Mouse (Mus musculus) bone marrow, adult 2 months (tissue): ENCODE results near the gene Arhgef28.

Source experiments
- CTCF ChIP-seq: fragments of 200-500 bp; IDR thresholded peaks from 2 replicates; pipeline ENCODE4 v1.5.1; 2011; ENCODE audit warnings: low read length, control low read depth; ENCODE audit not compliant: control insufficient read depth, insufficient read depth
- POLR2A ChIP-seq: fragments of 200-500 bp; IDR thresholded peaks from 2 replicates; pipeline ENCODE4 v1.6.1; 2011; ENCODE audit warnings: low read depth, mild to moderate bottlenecking, control low read depth, low read length, borderline replicate concordance; ENCODE audit not compliant: control insufficient read depth

DNA sequence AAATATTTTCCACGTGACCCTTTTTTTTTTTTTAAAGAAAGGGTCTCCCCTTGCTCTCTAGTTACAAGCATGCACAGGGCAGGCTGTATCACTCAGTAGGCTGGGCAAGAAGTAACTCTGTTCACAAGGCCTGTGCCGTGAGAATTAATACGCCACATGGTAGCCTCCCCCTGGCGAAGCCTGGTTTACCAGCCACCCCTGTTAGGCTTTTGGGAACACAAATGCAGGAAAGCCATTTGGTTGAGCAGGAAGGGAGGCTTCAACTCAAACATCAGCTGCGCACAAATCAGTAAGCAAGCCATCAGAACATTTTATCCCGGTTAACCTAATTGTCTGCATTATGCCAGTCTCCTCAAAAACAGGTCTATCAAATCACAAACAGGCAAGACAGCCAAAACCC is 136.6 kb downstream of the Arhgef28 start:
- TF ChIP-seq CTCF (no peak), POLR2A (no peak)
